Mouse (Mus musculus) right cerebral cortex, postnatal 4 days (tissue): Measurements from ENCODE around the gene Gsg1l.

Experiments used
- DNase-seq: peaks from one replicate; pipeline ENCODE4 v3.0.0-alpha.2; 2022

Gene Gsg1l

GRCm38 (mm10) chr7:126080949-126081654, 1.1 kb downstream of the Gsg1l start:
- DNase-seq = no peak

GRCm38 (mm10) chr7:126076935-126077334, 5.3 kb downstream of the Gsg1l start:
- DNase-seq = no peak

GRCm38 (mm10) chr7:126075058-126075457, 7.2 kb downstream of the Gsg1l start:
- DNase-seq = no peak

GRCm38 (mm10) chr7:126070321-126070720, 11.9 kb downstream of the Gsg1l start:
- DNase-seq = no peak

- DNase-seq = peak; percentile 73
Measured at GRCm38 (mm10) chr7:126066777-126067176, 15.4 kb downstream of the Gsg1l start.

GRCm38 (mm10) chr7:126065243-126065876, 16.9 kb downstream of the Gsg1l start:
- no peak for DNase-seq

GRCm38 (mm10) chr7:126062228-126062627, 20.0 kb downstream of the Gsg1l start:
- DNase-seq = no peak

GRCm38 (mm10) chr7:126058918-126059317, 23.3 kb downstream of the Gsg1l start:
- no peak for DNase-seq

- no peak for DNase-seq
Measured at GRCm38 (mm10) chr7:126057332-126057914, 24.8 kb downstream of the Gsg1l start.

- DNase-seq = no peak
Measured at GRCm38 (mm10) chr7:126054574-126054973, 27.6 kb downstream of the Gsg1l start.

GRCm38 (mm10) chr7:126053618-126054017, 28.6 kb downstream of the Gsg1l start:
- DNase-seq = no peak

- DNase-seq = no peak
Measured at GRCm38 (mm10) chr7:126051910-126052309, 30.3 kb downstream of the Gsg1l start.

GRCm38 (mm10) chr7:126045077-126045476, 37.1 kb downstream of the Gsg1l start:
- DNase-seq = no peak

GRCm38 (mm10) chr7:126042306-126042705, 39.9 kb downstream of the Gsg1l start:
- DNase-seq = no peak

GRCm38 (mm10) chr7:126040794-126041526, 41.3 kb downstream of the Gsg1l start:
- peak; percentile 62 for DNase-seq

GRCm38 (mm10) chr7:126039847-126040246, 42.4 kb downstream of the Gsg1l start:
- no peak for DNase-seq

GRCm38 (mm10) chr7:126039247-126039835, 42.9 kb downstream of the Gsg1l start:
- no peak for DNase-seq

GRCm38 (mm10) chr7:126038366-126039246, 43.6 kb downstream of the Gsg1l start:
- peak; percentile 33 for DNase-seq

- no peak for DNase-seq
Measured at GRCm38 (mm10) chr7:126035332-126035731, 46.9 kb downstream of the Gsg1l start.

GRCm38 (mm10) chr7:126032776-126033209, 49.4 kb downstream of the Gsg1l start:
- no peak for DNase-seq

- no peak for DNase-seq
Measured at GRCm38 (mm10) chr7:126032365-126032755, 49.9 kb downstream of the Gsg1l start.
